Mouse (Mus musculus): ENCODE results near the gene Trp53bp1.

Trp53bp1 gene

GRCm38 (mm10) chr2:121271236-121271927 is at the start of gene Trp53bp1:
Trp53bp1 (minus strand) TSS chr2:121271407.
- POLR2A ChIA-PET: interaction anchor here in 3 of 4 experiments (0.6 to 4.4 kb wide), 30 partner anchors 10 to 624 kb away, joined by 3 to 22 read pairs (median 5); partner anchors contain the start of genes Adal (in 2 of the 3), Lcmt2 (in 2 of the 3), Map1a (in 2 of the 3) and Serf2 (in 2 of the 3)
- CTCF ChIA-PET: interaction anchor here in 3 of 4 experiments (0.5 to 1.9 kb wide), 8 partner anchors 9 to 244 kb away, joined by 3 to 9 read pairs (median 4); no protein-coding TSS in a partner anchor

GRCm38 (mm10) chr2:121316278-121316677 is 45.1 kb upstream of the Trp53bp1 start:
- ChIA-PET CTCF (interaction anchor here in 1 of 4 experiments (0.6 kb wide), 1 partner anchor 653 kb away, joined by 3 read pairs; no protein-coding TSS in a partner anchor), POLR2A (interaction anchor here in 2 of 4 experiments (0.6 to 1.6 kb wide), 3 partner anchors 10 to 864 kb away, joined by 3 to 6 read pairs (median 3); no protein-coding TSS in a partner anchor)

- ChIA-PET POLR2A (interaction anchor here (0.6 to 2.9 kb wide), 21 partner anchors 9 to 1400 kb away, joined by 3 to 13 read pairs (median 4); partner anchors contain the start of genes Map1a (in 3 of the 4), Lcmt2 (in 1 of the 4), Trp53bp1 (in 1 of the 4) and Tubgcp4 (in 1 of the 4)), CTCF (interaction anchor here in 3 of 4 experiments (0.6 to 1.7 kb wide), 5 partner anchors 10 to 1704 kb away, joined by 3 to 4 read pairs (median 3); partner anchors contain the start of gene Map1a (in 1 of the 3))
Observed at GRCm38 (mm10) chr2:121308997-121309416, 37.8 kb upstream of the Trp53bp1 start.

GRCm38 (mm10) chr2:121300036-121300435 is 28.8 kb upstream of the Trp53bp1 start:
- ChIA-PET CTCF (interaction anchor here in 1 of 4 experiments (1.1 kb wide), 1 partner anchor 56 kb away, joined by 3 read pairs; no protein-coding TSS in a partner anchor), POLR2A (interaction anchor here in 2 of 4 experiments (0.9 to 1.3 kb wide), 4 partner anchors 9 to 28 kb away, joined by 3 to 8 read pairs (median 4); partner anchors contain the start of gene Map1a (in 1 of the 2))

- ChIA-PET CTCF (interaction anchor here in 1 of 4 experiments (1.1 kb wide), 1 partner anchor 56 kb away, joined by 3 read pairs; no protein-coding TSS in a partner anchor), POLR2A (interaction anchor here in 2 of 4 experiments (0.9 to 2.3 kb wide), 4 partner anchors 9 to 28 kb away, joined by 3 to 15 read pairs (median 6); partner anchors contain the start of gene Map1a (in 1 of the 2))
Observed at GRCm38 (mm10) chr2:121299471-121299870, 28.3 kb upstream of the Trp53bp1 start.

GRCm38 (mm10) chr2:121298131-121298530 is 26.9 kb upstream of the Trp53bp1 start:
- CTCF ChIA-PET: interaction anchor here in 3 of 4 experiments (0.6 to 0.9 kb wide), 4 partner anchors 9 to 117 kb away, joined by 3 to 7 read pairs (median 4); partner anchors contain the start of genes Catsper2 (in 1 of the 3), Map1a (in 1 of the 3) and Pdia3 (in 1 of the 3)
- POLR2A ChIA-PET: interaction anchor here in 3 of 4 experiments (0.6 to 2.3 kb wide), 11 partner anchors 8 to 159 kb away, joined by 3 to 15 read pairs (median 5); partner anchors contain the start of genes Map1a (in 2 of the 3), Catsper2 (in 1 of the 3), Ckmt1 (in 1 of the 3) and Pdia3 (in 1 of the 3)

- CTCF ChIA-PET: interaction anchor here in 3 of 4 experiments (0.6 to 0.9 kb wide), 4 partner anchors 8 to 117 kb away, joined by 3 to 7 read pairs (median 4); partner anchors contain the start of genes Catsper2 (in 1 of the 3), Map1a (in 1 of the 3) and Pdia3 (in 1 of the 3)
- POLR2A ChIA-PET: interaction anchor here in 2 of 4 experiments (0.6 to 2.3 kb wide), 11 partner anchors 8 to 143 kb away, joined by 3 to 15 read pairs (median 5); partner anchors contain the start of genes Map1a (in 2 of the 2), Catsper2 (in 1 of the 2), Ckmt1 (in 1 of the 2) and Pdia3 (in 1 of the 2)
Observed at GRCm38 (mm10) chr2:121297701-121298100, 26.5 kb upstream of the Trp53bp1 start.

- POLR2A ChIA-PET: interaction anchor here (0.7 to 3.9 kb wide), 8 partner anchors 8 to 157 kb away, joined by 3 to 23 read pairs (median 5); partner anchors contain the start of genes Adal (in 1 of the 4), Catsper2 (in 1 of the 4), Lcmt2 (in 1 of the 4) and Pdia3 (in 1 of the 4)
- CTCF ChIA-PET: interaction anchor here in 1 of 4 experiments (0.7 kb wide), 2 partner anchors 79 to 248 kb away, joined by 3 to 4 read pairs; no protein-coding TSS in a partner anchor
Observed at GRCm38 (mm10) chr2:121296754-121297231, 25.6 kb upstream of the Trp53bp1 start.

GRCm38 (mm10) chr2:121295608-121296571 is 24.7 kb upstream of the Trp53bp1 start:
- ChIA-PET POLR2A (interaction anchor here (0.5 to 4.4 kb wide), 23 partner anchors 9 to 1555 kb away, joined by 3 to 30 read pairs (median 4); partner anchors contain the start of genes Adal (in 1 of the 4), Catsper2 (in 1 of the 4), Ckmt1 (in 1 of the 4) and Lcmt2 (in 1 of the 4)), CTCF (interaction anchor here in 3 of 4 experiments (0.6 to 1.0 kb wide), 4 partner anchors 9 to 247 kb away, joined by 3 to 7 read pairs (median 4); no protein-coding TSS in a partner anchor)

GRCm38 (mm10) chr2:121294753-121295607 is 23.8 kb upstream of the Trp53bp1 start:
- ChIA-PET POLR2A (interaction anchor here in 3 of 4 experiments (0.5 to 4.4 kb wide), 27 partner anchors 10 to 1554 kb away, joined by 3 to 30 read pairs (median 4); partner anchors contain the start of genes Adal (in 2 of the 3), Lcmt2 (in 2 of the 3), Catsper2 (in 1 of the 3) and Ckmt1 (in 1 of the 3)), CTCF (interaction anchor here in 2 of 4 experiments (1.1 to 1.3 kb wide), 2 partner anchors 12 to 15 kb away, joined by 3 read pairs; no protein-coding TSS in a partner anchor)

- ChIA-PET CTCF (interaction anchor here in 3 of 4 experiments (0.5 to 1.3 kb wide), 5 partner anchors 12 to 278 kb away, joined by 3 to 4 read pairs (median 3); no protein-coding TSS in a partner anchor), POLR2A (interaction anchor here in 3 of 4 experiments (0.6 to 4.4 kb wide), 18 partner anchors 11 to 174 kb away, joined by 3 to 30 read pairs (median 5); partner anchors contain the start of genes Tubgcp4 (in 2 of the 3), Zscan29 (in 2 of the 3), Adal (in 1 of the 3) and Catsper2 (in 1 of the 3))
Observed at GRCm38 (mm10) chr2:121294182-121294581, 23.0 kb upstream of the Trp53bp1 start.

- POLR2A ChIA-PET: interaction anchor here in 2 of 4 experiments (1.0 to 4.4 kb wide), 3 partner anchors 13 to 769 kb away, joined by 3 to 30 read pairs (median 7); no protein-coding TSS in a partner anchor
- CTCF ChIA-PET: no interaction called here
Observed at GRCm38 (mm10) chr2:121292316-121293013, 21.3 kb upstream of the Trp53bp1 start.

GRCm38 (mm10) chr2:121289730-121290540 is 18.7 kb upstream of the Trp53bp1 start:
- POLR2A ChIA-PET: interaction anchor here (0.5 to 4.5 kb wide), 40 partner anchors 9 to 577 kb away, joined by 3 to 31 read pairs (median 4); partner anchors contain the start of genes Catsper2 (in 3 of the 4), Pdia3 (in 3 of the 4), Adal (in 2 of the 4) and Lcmt2 (in 2 of the 4)
- CTCF ChIA-PET: interaction anchor here in 3 of 4 experiments (0.7 to 1.5 kb wide), 8 partner anchors 8 to 107 kb away, joined by 3 to 5 read pairs (median 3); no protein-coding TSS in a partner anchor

Data from embryonic stem cell, embryonic (primary cell).